Mouse (Mus musculus): ENCODE measurements at regions not wholly inside any gene's neighbourhood (a gene's known extent, or its start where the extent isn't known, plus 50 kb on each side); places are given as distances from the start of the nearest gene placed in this dataset.

- peak; percentile 5 for DNase-seq
Measured at GRCm38 (mm10) chr9:93509646-93510045, 967.6 kb downstream of the Plod2 start.

GRCm38 (mm10) chr9:93524055-93524454 lies 982.0 kb downstream of the Plod2 start:
- DNase-seq = no peak

- DNase-seq = no peak
Measured at GRCm38 (mm10) chr9:93525132-93525531, 983.1 kb downstream of the Plod2 start.

- DNase-seq = no peak
Measured at GRCm38 (mm10) chr9:93530646-93531320, 988.8 kb downstream of the Plod2 start.

Measured in layer of hippocampus, adult 9-11 months (tissue).